Mouse (Mus musculus): ENCODE measurements around the gene Ivns1abp. TPM values are rescaled to one million over a fixed set of nuclear protein-coding genes. Genes with fewer than 3 reads are reported as not detected.

Ivns1abp gene
- polyA plus RNA-seq, 1 experiment from 2014 or later: 78.5 TPM

DNA sequence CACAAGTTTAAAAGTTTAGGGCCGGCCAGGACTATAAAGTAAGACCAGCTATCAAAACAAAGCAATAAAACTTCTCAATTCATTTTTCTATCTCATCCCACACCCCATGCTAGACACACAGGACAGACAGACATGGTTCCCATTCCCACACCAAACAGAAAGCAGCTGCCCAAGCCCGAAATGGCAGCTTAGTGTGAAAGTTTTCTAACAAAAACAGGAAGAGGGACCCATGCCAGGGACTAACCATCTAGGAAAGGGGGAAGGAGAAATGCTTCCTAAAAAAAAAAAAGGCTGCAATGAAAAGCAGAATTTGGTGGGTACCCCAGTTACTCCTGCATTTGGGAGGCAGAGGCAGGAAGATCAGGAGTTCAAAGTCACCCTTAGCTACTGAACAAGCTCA, 37.2 kb upstream of the Ivns1abp start:
- no peak overlapping the region for H3K4me3 ChIP-seq (ENCODE audit: low read depth, low read length)
- H3K4me2 ChIP-seq (ENCODE audit: low read depth, low read length): no peak overlapping the region
- H3K9ac ChIP-seq (ENCODE audit: low read depth, low read length): no peak overlapping the region
- H3K9me3 ChIP-seq (replicated peaks; ENCODE audit: control insufficient read depth, low read length): no peaks in the 10 kb centered on the region
- ATAC-seq (ENCODE audit: low read depth): no peak
- no peak overlapping the region for H3K27ac ChIP-seq (ENCODE audit: low read length)
- H3K36me3 ChIP-seq (ENCODE audit: control insufficient read depth, insufficient read depth): no peaks in the 10 kb centered on the region
- no peaks in the 10 kb centered on the region for H3K4me1 ChIP-seq (ENCODE audit: control insufficient read depth, low read depth, low read length)
- no peaks in the 10 kb centered on the region for H3K27me3 ChIP-seq (ENCODE audit: control insufficient read depth, insufficient read depth, low read depth, low read length)
- 45% methylated on average over 2 of the region's 2 CpGs for WGBS (ENCODE audit: insufficient replicate concordance)

DNA sequence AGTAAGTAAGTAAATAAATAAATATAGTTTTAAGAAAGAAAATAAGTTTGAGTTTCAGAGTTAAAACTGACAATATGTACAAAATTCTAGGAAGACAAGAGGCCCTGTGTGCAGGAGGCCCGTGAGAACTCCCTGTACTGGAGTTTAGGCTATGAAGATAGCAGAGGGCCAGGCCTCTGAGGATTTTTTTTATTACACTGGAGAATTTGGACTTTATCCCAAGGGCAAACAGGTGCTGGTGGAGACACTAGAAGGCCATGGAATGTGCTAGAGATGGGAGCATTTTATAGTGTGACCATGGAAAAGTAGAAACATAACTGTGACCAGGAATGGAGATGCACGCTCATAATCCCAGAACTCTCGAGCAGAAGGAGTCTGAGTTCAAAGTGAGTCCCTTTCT, 36.5 kb upstream of the Ivns1abp start:
- H3K27me3 ChIP-seq (ENCODE audit: control insufficient read depth, insufficient read depth, low read depth, low read length): no peaks in the 10 kb centered on the region
- ATAC-seq (ENCODE audit: low read depth): no peak
- WGBS (ENCODE audit: insufficient replicate concordance): 62% methylated on average over 3 of the region's 3 CpGs
- no peak overlapping the region for H3K4me2 ChIP-seq (ENCODE audit: low read depth, low read length)
- no peak overlapping the region for H3K4me3 ChIP-seq (ENCODE audit: low read depth, low read length)
- H3K9ac ChIP-seq (ENCODE audit: low read depth, low read length): no peak overlapping the region
- H3K36me3 ChIP-seq (ENCODE audit: control insufficient read depth, insufficient read depth): no peaks in the 10 kb centered on the region
- H3K9me3 ChIP-seq (replicated peaks; ENCODE audit: control insufficient read depth, low read length): no peaks in the 10 kb centered on the region
- no peak overlapping the region for H3K27ac ChIP-seq (ENCODE audit: low read length)
- no peaks in the 10 kb centered on the region for H3K4me1 ChIP-seq (ENCODE audit: control insufficient read depth, low read depth, low read length)

DNA sequence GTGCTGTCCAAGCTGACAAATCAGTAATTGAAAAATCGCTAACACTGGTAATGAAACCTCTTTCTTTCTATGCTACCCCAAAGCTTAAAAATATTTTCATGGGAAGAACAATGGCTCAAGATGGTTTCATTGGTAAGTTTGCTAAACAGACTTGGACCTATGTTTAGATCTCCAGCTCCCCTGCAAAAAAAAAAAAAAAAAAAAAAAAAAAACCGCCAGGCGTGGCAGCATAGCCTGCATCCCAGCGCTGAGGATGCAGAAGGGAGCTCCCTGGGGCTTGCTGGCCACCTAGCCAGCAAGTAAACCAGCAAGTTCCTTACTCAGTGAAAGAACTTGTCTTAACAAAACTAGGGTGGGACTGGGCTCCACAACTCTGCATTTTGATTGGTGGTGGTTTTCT, 35.8 kb upstream of the Ivns1abp start:
- H3K4me3 ChIP-seq (ENCODE audit: low read depth, low read length): no peak overlapping the region
- no peaks in the 10 kb centered on the region; the same call in 1 of the 2 replicates for H3K4me1 ChIP-seq (ENCODE audit: control insufficient read depth, low read depth, low read length)
- WGBS (ENCODE audit: insufficient replicate concordance): 81% methylated on average over 4 of the region's 4 CpGs
- no peaks in the 10 kb centered on the region for H3K27me3 ChIP-seq (ENCODE audit: control insufficient read depth, insufficient read depth, low read depth, low read length)
- H3K9me3 ChIP-seq (replicated peaks; ENCODE audit: control insufficient read depth, low read length): no peaks in the 10 kb centered on the region
- H3K4me2 ChIP-seq (ENCODE audit: low read depth, low read length): no peak overlapping the region
- no peaks in the 10 kb centered on the region for H3K36me3 ChIP-seq (ENCODE audit: control insufficient read depth, insufficient read depth)
- ATAC-seq (ENCODE audit: low read depth): no peak
- no peak overlapping the region for H3K27ac ChIP-seq (ENCODE audit: low read length)
- no peak overlapping the region for H3K9ac ChIP-seq (ENCODE audit: low read depth, low read length)

- Histone ChIP-seq H3K36me3 (ENCODE audit: control insufficient read depth, insufficient read depth) (no peaks in the 10 kb centered on the region), H3K9ac (ENCODE audit: low read depth, low read length) (no peak overlapping the region), H3K4me2 (ENCODE audit: low read depth, low read length) (no peak overlapping the region), H3K4me3 (ENCODE audit: low read depth, low read length) (no peak overlapping the region), H3K4me1 (ENCODE audit: control insufficient read depth, low read depth, low read length) (no peaks in the 10 kb centered on the region; the same call in 1 of the 2 replicates), H3K27ac (ENCODE audit: low read length) (no peak overlapping the region), H3K9me3 (replicated peaks; ENCODE audit: control insufficient read depth, low read length) (no peaks in the 10 kb centered on the region), H3K27me3 (ENCODE audit: control insufficient read depth, insufficient read depth, low read depth, low read length) (no peaks in the 10 kb centered on the region)
- 69% methylated on average over 5 of the region's 5 CpGs for WGBS (ENCODE audit: insufficient replicate concordance)
- no peak for ATAC-seq (ENCODE audit: low read depth)
Measured at GRCm38 (mm10) chr1:151310511-151310910, 33.8 kb upstream of the Ivns1abp start.

GRCm38 (mm10) chr1:151311379-151311778, 32.9 kb upstream of the Ivns1abp start:
- Histone ChIP-seq H3K4me2 (ENCODE audit: low read depth, low read length) (no peak overlapping the region), H3K9me3 (replicated peaks; ENCODE audit: control insufficient read depth, low read length) (no peaks in the 10 kb centered on the region), H3K27me3 (ENCODE audit: control insufficient read depth, insufficient read depth, low read depth, low read length) (no peaks in the 10 kb centered on the region), H3K9ac (ENCODE audit: low read depth, low read length) (no peak overlapping the region), H3K27ac (ENCODE audit: low read length) (no peak overlapping the region), H3K36me3 (ENCODE audit: control insufficient read depth, insufficient read depth) (no peaks in the 10 kb centered on the region), H3K4me1 (ENCODE audit: control insufficient read depth, low read depth, low read length) (no peaks in the 10 kb centered on the region; the same call in 1 of the 2 replicates), H3K4me3 (ENCODE audit: low read depth, low read length) (no peak overlapping the region)
- ATAC-seq (ENCODE audit: low read depth): no peak
- WGBS (ENCODE audit: insufficient replicate concordance): 74% methylated on average over 11 of the region's 11 CpGs

- Histone ChIP-seq H3K9me3 (replicated peaks; ENCODE audit: control insufficient read depth, low read length) (no peaks in the 10 kb centered on the region), H3K4me2 (ENCODE audit: low read depth, low read length) (no peak overlapping the region), H3K9ac (ENCODE audit: low read depth, low read length) (no peak overlapping the region), H3K4me1 (ENCODE audit: control insufficient read depth, low read depth, low read length) (no peaks in the 10 kb centered on the region), H3K36me3 (ENCODE audit: control insufficient read depth, insufficient read depth) (no peaks in the 10 kb centered on the region), H3K27ac (ENCODE audit: low read length) (no peak overlapping the region), H3K4me3 (ENCODE audit: low read depth, low read length) (no peak overlapping the region), H3K27me3 (ENCODE audit: control insufficient read depth, insufficient read depth, low read depth, low read length) (no peaks in the 10 kb centered on the region)
- 72% methylated on average over 7 of the region's 7 CpGs for WGBS (ENCODE audit: insufficient replicate concordance)
- no peak for ATAC-seq (ENCODE audit: low read depth)
Measured at GRCm38 (mm10) chr1:151319267-151319666, 25.0 kb upstream of the Ivns1abp start.

DNA sequence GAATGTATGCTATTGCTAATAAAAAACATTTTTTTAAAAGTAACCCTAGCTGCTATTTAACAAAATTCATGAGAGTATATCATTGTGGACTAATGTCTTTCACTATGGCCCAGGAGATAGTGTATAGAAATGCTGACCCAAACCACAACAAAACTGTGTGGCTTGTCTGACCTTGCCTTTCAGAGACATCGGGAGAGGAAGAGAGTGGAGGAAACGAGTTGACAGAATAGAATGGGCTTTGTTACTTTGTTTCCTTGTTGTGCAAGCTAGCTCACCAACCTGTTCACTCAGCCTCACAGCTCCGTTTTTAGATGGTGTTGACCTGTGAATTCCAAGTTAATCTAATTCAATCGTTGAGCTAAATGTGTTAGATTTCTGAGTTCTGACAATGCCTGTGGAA, 23.9 kb upstream of the Ivns1abp start:
- no peak overlapping the region for H3K9ac ChIP-seq (ENCODE audit: low read depth, low read length)
- no peaks in the 10 kb centered on the region for H3K4me1 ChIP-seq (ENCODE audit: control insufficient read depth, low read depth, low read length)
- H3K4me2 ChIP-seq (ENCODE audit: low read depth, low read length): no peak overlapping the region
- no peak overlapping the region for H3K27ac ChIP-seq (ENCODE audit: low read length)
- H3K4me3 ChIP-seq (ENCODE audit: low read depth, low read length): no peak overlapping the region
- 29% methylated on average over 4 of the region's 4 CpGs for WGBS (ENCODE audit: insufficient replicate concordance)
- no peaks in the 10 kb centered on the region for H3K36me3 ChIP-seq (ENCODE audit: control insufficient read depth, insufficient read depth)
- no peak for ATAC-seq (ENCODE audit: low read depth)
- no peaks in the 10 kb centered on the region for H3K9me3 ChIP-seq (replicated peaks; ENCODE audit: control insufficient read depth, low read length)
- no peaks in the 10 kb centered on the region for H3K27me3 ChIP-seq (ENCODE audit: control insufficient read depth, insufficient read depth, low read depth, low read length)

GRCm38 (mm10) chr1:151325328-151325727, 18.9 kb upstream of the Ivns1abp start:
- WGBS (ENCODE audit: insufficient replicate concordance): 56% methylated on average over 1 of the region's 1 CpGs
- no peak overlapping the region for H3K27ac ChIP-seq (ENCODE audit: low read length)
- ATAC-seq (ENCODE audit: low read depth): no peak; the same call in 1 of the 2 replicates
- no peaks in the 10 kb centered on the region for H3K27me3 ChIP-seq (ENCODE audit: control insufficient read depth, insufficient read depth, low read depth, low read length)
- no peak overlapping the region for H3K4me2 ChIP-seq (ENCODE audit: low read depth, low read length)
- H3K9ac ChIP-seq (ENCODE audit: low read depth, low read length): no peak overlapping the region
- H3K9me3 ChIP-seq (replicated peaks; ENCODE audit: control insufficient read depth, low read length): no peaks in the 10 kb centered on the region
- no peak overlapping the region for H3K4me3 ChIP-seq (ENCODE audit: low read depth, low read length)
- no peaks in the 10 kb centered on the region for H3K36me3 ChIP-seq (ENCODE audit: control insufficient read depth, insufficient read depth)
- peaks cover 5% of the 10 kb centered on the region; the same call in 1 of the 2 replicates for H3K4me1 ChIP-seq (ENCODE audit: control insufficient read depth, low read depth, low read length)

- H3K36me3 ChIP-seq (ENCODE audit: control insufficient read depth, insufficient read depth): no peaks in the 10 kb centered on the region
- no peak overlapping the region for H3K4me2 ChIP-seq (ENCODE audit: low read depth, low read length)
- no peak overlapping the region for H3K4me3 ChIP-seq (ENCODE audit: low read depth, low read length)
- peaks cover 5% of the 10 kb centered on the region; the same call in 1 of the 2 replicates for H3K4me1 ChIP-seq (ENCODE audit: control insufficient read depth, low read depth, low read length)
- no peaks in the 10 kb centered on the region for H3K9me3 ChIP-seq (replicated peaks; ENCODE audit: control insufficient read depth, low read length)
- H3K27me3 ChIP-seq (ENCODE audit: control insufficient read depth, insufficient read depth, low read depth, low read length): no peaks in the 10 kb centered on the region
- no peak overlapping the region for H3K9ac ChIP-seq (ENCODE audit: low read depth, low read length)
- no peak overlapping the region for H3K27ac ChIP-seq (ENCODE audit: low read length)
- ATAC-seq (ENCODE audit: low read depth): peak; percentile 35; the same call in 1 of the 2 replicates
- 74% methylated on average over 14 of the region's 14 CpGs for WGBS (ENCODE audit: insufficient replicate concordance)
Measured at GRCm38 (mm10) chr1:151328341-151329097, 15.8 kb upstream of the Ivns1abp start.

Measured in liver, embryonic 16.5 days (tissue).